Mouse (Mus musculus): Measurements from ENCODE around the gene Polr2b. TPM values are rescaled to one million over a fixed set of nuclear protein-coding genes. Genes with fewer than 3 reads are reported as not detected.

Polr2b gene
- polyA plus RNA-seq, 1 experiment, result 46.4 TPM

GRCm38 (mm10) chr5:77359971-77360370 lies 50.0 kb downstream of the Polr2b start:
- TF ChIP-seq POLR2A (IDR thresholded peaks at IDR 0.05; ENCODE audit: borderline replicate concordance, insufficient read depth, low read length) (no peak), CTCF (IDR thresholded peaks at IDR 0.05; ENCODE audit: borderline replicate concordance, insufficient read depth, low read depth, low read length) (no peak)
- no peak for DNase-seq
- Histone ChIP-seq H3K4me1 (ENCODE audit: control insufficient read depth, insufficient read depth, low read length) (no peaks in the 10 kb centered on the region), H3K4me3 (replicated peaks; ENCODE audit: insufficient read depth, low read depth, low read length) (no peak overlapping the region), H3K27me3 (ENCODE audit: control insufficient read depth, insufficient read depth, low read length) (no peaks in the 10 kb centered on the region), H3K27ac (ENCODE audit: insufficient read depth, low read length) (no peak overlapping the region)
- WGBS, result 96% methylated on average over 4 of the region's 4 CpGs

GRCm38 (mm10) chr5:77361006-77361405 lies 51.1 kb downstream of the Polr2b start:
- H3K4me3 ChIP-seq (replicated peaks; ENCODE audit: insufficient read depth, low read depth, low read length), result no peak overlapping the region
- DNase-seq, result no peak
- no peak overlapping the region for H3K27ac ChIP-seq (ENCODE audit: insufficient read depth, low read length)
- no peaks in the 10 kb centered on the region for H3K4me1 ChIP-seq (ENCODE audit: control insufficient read depth, insufficient read depth, low read length)
- TF ChIP-seq CTCF (IDR thresholded peaks at IDR 0.05; ENCODE audit: borderline replicate concordance, insufficient read depth, low read depth, low read length), result no peak
- WGBS, result 67% methylated on average over 4 of the region's 4 CpGs
- H3K27me3 ChIP-seq (ENCODE audit: control insufficient read depth, insufficient read depth, low read length), result no peaks in the 10 kb centered on the region

GRCm38 (mm10) chr5:77362120-77362519 lies 52.2 kb downstream of the Polr2b start:
- TF ChIP-seq POLR2A (IDR thresholded peaks at IDR 0.05; ENCODE audit: borderline replicate concordance, insufficient read depth, low read length) (no peak), CTCF (IDR thresholded peaks at IDR 0.05; ENCODE audit: borderline replicate concordance, insufficient read depth, low read depth, low read length) (no peak)
- WGBS, result 61% methylated on average over 3 of the region's 3 CpGs
- H3K4me1 ChIP-seq (ENCODE audit: control insufficient read depth, insufficient read depth, low read length), result no peaks in the 10 kb centered on the region
- DNase-seq, result no peak
- no peak overlapping the region for H3K4me3 ChIP-seq (replicated peaks; ENCODE audit: insufficient read depth, low read depth, low read length)
- H3K27me3 ChIP-seq (ENCODE audit: control insufficient read depth, insufficient read depth, low read length), result no peaks in the 10 kb centered on the region
- no peak overlapping the region for H3K27ac ChIP-seq (ENCODE audit: insufficient read depth, low read length)

GRCm38 (mm10) chr5:77363650-77364049 lies 53.7 kb downstream of the Polr2b start:
- Histone ChIP-seq H3K27ac (ENCODE audit: insufficient read depth, low read length) (no peak overlapping the region), H3K4me1 (ENCODE audit: control insufficient read depth, insufficient read depth, low read length) (no peaks in the 10 kb centered on the region), H3K27me3 (ENCODE audit: control insufficient read depth, insufficient read depth, low read length) (no peaks in the 10 kb centered on the region), H3K4me3 (replicated peaks; ENCODE audit: insufficient read depth, low read depth, low read length) (no peak overlapping the region)
- 83% methylated on average over 6 of the region's 6 CpGs for WGBS
- DNase-seq, result no peak
- TF ChIP-seq POLR2A (IDR thresholded peaks at IDR 0.05; ENCODE audit: borderline replicate concordance, insufficient read depth, low read length), result no peak
- no peak for TF ChIP-seq CTCF (IDR thresholded peaks at IDR 0.05; ENCODE audit: borderline replicate concordance, insufficient read depth, low read depth, low read length)

GRCm38 (mm10) chr5:77364443-77365038 lies 54.6 kb downstream of the Polr2b start:
- Histone ChIP-seq H3K27me3 (ENCODE audit: control insufficient read depth, insufficient read depth, low read length) (no peaks in the 10 kb centered on the region), H3K4me1 (ENCODE audit: control insufficient read depth, insufficient read depth, low read length) (no peaks in the 10 kb centered on the region), H3K4me3 (replicated peaks; ENCODE audit: insufficient read depth, low read depth, low read length) (no peak overlapping the region), H3K27ac (ENCODE audit: insufficient read depth, low read length) (no peak overlapping the region)
- TF ChIP-seq POLR2A (IDR thresholded peaks at IDR 0.05; ENCODE audit: borderline replicate concordance, insufficient read depth, low read length), result no peak
- no peak for TF ChIP-seq CTCF (IDR thresholded peaks at IDR 0.05; ENCODE audit: borderline replicate concordance, insufficient read depth, low read depth, low read length)
- 97% methylated on average over 3 of the region's 3 CpGs for WGBS
- DNase-seq, result no peak

- no peak overlapping the region for H3K4me3 ChIP-seq (replicated peaks; ENCODE audit: insufficient read depth, low read depth, low read length)
- H3K27me3 ChIP-seq (ENCODE audit: control insufficient read depth, insufficient read depth, low read length), result no peaks in the 10 kb centered on the region
- TF ChIP-seq POLR2A (IDR thresholded peaks at IDR 0.05; ENCODE audit: borderline replicate concordance, insufficient read depth, low read length), result no peak
- no peak for TF ChIP-seq CTCF (IDR thresholded peaks at IDR 0.05; ENCODE audit: borderline replicate concordance, insufficient read depth, low read depth, low read length)
- no peak for DNase-seq
- H3K4me1 ChIP-seq (ENCODE audit: control insufficient read depth, insufficient read depth, low read length), result no peaks in the 10 kb centered on the region
- 36% methylated on average over 8 of the region's 8 CpGs for WGBS
- H3K27ac ChIP-seq (ENCODE audit: insufficient read depth, low read length), result no peak overlapping the region
Measured at GRCm38 (mm10) chr5:77366313-77366712, 56.4 kb downstream of the Polr2b start.

GRCm38 (mm10) chr5:77367145-77367544 lies 57.2 kb downstream of the Polr2b start:
- WGBS, result 85% methylated on average over 1 of the region's 1 CpGs

GRCm38 (mm10) chr5:77367682-77368081 lies 57.7 kb downstream of the Polr2b start:
- Histone ChIP-seq H3K4me1 (ENCODE audit: control insufficient read depth, insufficient read depth, low read length) (no peaks in the 10 kb centered on the region), H3K27ac (ENCODE audit: insufficient read depth, low read length) (no peak overlapping the region), H3K4me3 (replicated peaks; ENCODE audit: insufficient read depth, low read depth, low read length) (no peak overlapping the region), H3K27me3 (ENCODE audit: control insufficient read depth, insufficient read depth, low read length) (no peaks in the 10 kb centered on the region)
- WGBS, result 38% methylated on average over 12 of the region's 12 CpGs
- no peak for TF ChIP-seq POLR2A (IDR thresholded peaks at IDR 0.05; ENCODE audit: borderline replicate concordance, insufficient read depth, low read length)
- TF ChIP-seq CTCF (IDR thresholded peaks at IDR 0.05; ENCODE audit: borderline replicate concordance, insufficient read depth, low read depth, low read length), result no peak
- DNase-seq, result no peak

More at GRCm38 (mm10) chr5:77367145-77367544, 57.2 kb downstream of the Polr2b start:
- no peak for DNase-seq
- H3K4me3 ChIP-seq (replicated peaks; ENCODE audit: insufficient read depth, low read depth, low read length), result no peak overlapping the region
- no peaks in the 10 kb centered on the region for H3K27me3 ChIP-seq (ENCODE audit: control insufficient read depth, insufficient read depth, low read length)
- no peak overlapping the region for H3K27ac ChIP-seq (ENCODE audit: insufficient read depth, low read length)
- no peaks in the 10 kb centered on the region for H3K4me1 ChIP-seq (ENCODE audit: control insufficient read depth, insufficient read depth, low read length)
- TF ChIP-seq POLR2A (IDR thresholded peaks at IDR 0.05; ENCODE audit: borderline replicate concordance, insufficient read depth, low read length), result no peak
- no peak for TF ChIP-seq CTCF (IDR thresholded peaks at IDR 0.05; ENCODE audit: borderline replicate concordance, insufficient read depth, low read depth, low read length)
